Mouse (Mus musculus) kidney, adult 11 months (tissue): Measurements from ENCODE around the gene Pias3.
"Not testable (repeated sequence)": the region's sequence is repeated elsewhere in the genome, so short reads cannot be mapped to it uniquely, and the experiment has no call there.

Experiments used
- DNase-seq: peaks from one replicate; pipeline ENCODE4 v3.0.0; 2022

Pias3 gene

GRCm38 (mm10) chr3:96730785-96731184 is 34.6 kb downstream of the Pias3 start:
- DNase-seq = no peak

GRCm38 (mm10) chr3:96733984-96734383 is 37.8 kb downstream of the Pias3 start:
- no peak for DNase-seq

GRCm38 (mm10) chr3:96735200-96735599 is 39.0 kb downstream of the Pias3 start:
- DNase-seq = no peak

- DNase-seq = no peak
Observed at GRCm38 (mm10) chr3:96737013-96737740, 41.0 kb downstream of the Pias3 start.

GRCm38 (mm10) chr3:96737995-96738394 is 41.8 kb downstream of the Pias3 start:
- DNase-seq = no peak

GRCm38 (mm10) chr3:96740279-96740678 is 44.1 kb downstream of the Pias3 start:
- not testable (repeated sequence) for DNase-seq

- DNase-seq = no peak
Observed at GRCm38 (mm10) chr3:96744348-96744747, 48.2 kb downstream of the Pias3 start.

GRCm38 (mm10) chr3:96746829-96747228 is 50.6 kb downstream of the Pias3 start:
- no peak for DNase-seq
